Comparison of ENCODE assay signal across 17 mouse cellular contexts in the genomic region with DNA sequence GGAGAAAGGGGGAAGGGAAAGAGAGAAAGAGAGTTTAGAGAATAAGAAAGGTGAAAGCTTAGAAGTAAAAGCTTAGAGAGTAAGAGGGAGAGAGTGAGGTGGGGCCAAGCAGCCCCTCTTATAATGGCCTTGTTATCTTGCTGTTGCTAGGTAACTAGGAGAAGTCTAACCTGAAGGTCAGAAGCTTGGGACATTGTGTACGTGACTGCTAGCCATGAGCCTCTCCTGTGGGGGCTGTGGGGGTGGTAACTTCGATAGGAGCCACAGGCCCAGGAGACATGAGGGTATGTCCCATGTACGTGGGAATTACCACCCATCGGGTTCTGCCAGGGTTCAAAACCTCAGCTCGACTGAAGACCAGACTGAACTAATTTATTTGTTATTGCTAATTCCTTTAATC.
A peak's percentile ranks its signal among the peaks of the same experiment; 100 is the strongest.
DNase-seq lines count a peak whose midpoint lies in the region; ATAC-seq and TF ChIP-seq lines count a peak whose summit lies in the region.
"Had no signal": no experiment of that assay in that cellular context is flagged by ENCODE, and none has a peak within 500 bp of the region (broad histone marks: within the 10 kb centered on the region; RNA-seq: fewer than 3 reads in every experiment).

No protein-coding gene starts in this region.

- H3K9me3 ChIP-seq in intestine, embryonic 16.5 days (ENCODE audit: control insufficient read depth, low read length) = no peaks in the 10 kb centered on the region
- H3K9me3 ChIP-seq in intestine, embryonic 15.5 days = no peaks in the 10 kb centered on the region
- no peaks in the 10 kb centered on the region for H3K9me3 ChIP-seq in heart, embryonic 10.5 days
- H3K9me3 ChIP-seq: embryonic facial prominence, embryonic 12.5 days; liver, embryonic 15.5 days had no signal

- H3K36me3 ChIP-seq in intestine, embryonic 16.5 days (ENCODE audit: control insufficient read depth, insufficient read depth, low read length) = no peaks in the 10 kb centered on the region
- H3K36me3 ChIP-seq in intestine, embryonic 15.5 days = no peaks in the 10 kb centered on the region
- no peaks in the 10 kb centered on the region for H3K36me3 ChIP-seq in testis, adult 2 months (ENCODE audit: control insufficient read depth, insufficient read depth, low read length)
- peaks cover 14% of the 10 kb centered on the region for H3K36me3 ChIP-seq in heart, embryonic 10.5 days
- H3K36me3 ChIP-seq: liver, embryonic 15.5 days had no signal

- H3K27me3 ChIP-seq in intestine, embryonic 16.5 days (replicated peaks; ENCODE audit: control insufficient read depth, insufficient read depth, low read length) = no peaks in the 10 kb centered on the region
- H3K27me3 ChIP-seq in intestine, embryonic 15.5 days (replicated peaks) = no peaks in the 10 kb centered on the region
- H3K27me3 ChIP-seq in testis, adult 2 months (ENCODE audit: control insufficient read depth, insufficient read depth, low read length) = no peaks in the 10 kb centered on the region
- H3K27me3 ChIP-seq in heart, embryonic 10.5 days (ENCODE audit: insufficient read depth, poor library complexity, severe bottlenecking) = no peaks in the 10 kb centered on the region
- H3K27me3 ChIP-seq: embryonic facial prominence, embryonic 12.5 days; liver, embryonic 15.5 days; midbrain, embryonic 12.5 days had no signal

- no peak for TF ChIP-seq POLR2A in testis, adult 2 months (IDR thresholded peaks at IDR 0.05; ENCODE audit: control insufficient read depth, low read depth, low read length)

- peak; percentile 48; the same call in 1 of the 2 replicates for ATAC-seq in intestine, embryonic 16.5 days
- no peak for ATAC-seq in intestine, embryonic 15.5 days
- ATAC-seq: forebrain, postnatal 0 days; intestine, postnatal 0 days had no signal

- DNase-seq in testis, postnatal 10 days (ENCODE audit: low spot score) = no peak
- DNase-seq in heart, embryonic 10.5 days (ENCODE audit: low spot score) = no peak
- no peak for DNase-seq in T-cell, adult 2 months (ENCODE audit: low spot score)
- DNase-seq in frontal cortex, adult 2 months (ENCODE audit: extremely low spot score in 1 of 2, low spot score in 1 of 2) = no peak
- DNase-seq: adrenal gland, adult 8-10 months; forebrain, postnatal 0 days; right cerebral cortex, postnatal 25 days; thymus, postnatal 4 days had no signal

- H3K4me3 ChIP-seq in intestine, embryonic 16.5 days (ENCODE audit: low read length) = no peak overlapping the region
- H3K4me3 ChIP-seq in intestine, embryonic 15.5 days (replicated peaks) = no peak overlapping the region
- H3K4me3 ChIP-seq in testis, adult 2 months (ENCODE audit: control insufficient read depth, low read depth, low read length) = peak overlapping the region; percentile 71
- no peak overlapping the region for H3K4me3 ChIP-seq in heart, embryonic 10.5 days
- H3K4me3 ChIP-seq: embryonic facial prominence, embryonic 12.5 days; liver, embryonic 15.5 days; midbrain, embryonic 12.5 days had no signal

- H3K27ac ChIP-seq in intestine, embryonic 16.5 days (ENCODE audit: low read length) = no peak overlapping the region
- no peak overlapping the region for H3K27ac ChIP-seq in intestine, embryonic 15.5 days
- peak overlapping the region; percentile 58 for H3K27ac ChIP-seq in testis, adult 2 months (ENCODE audit: control insufficient read depth, insufficient read depth, low read depth, low read length)
- peak overlapping the region; percentile 74 for H3K27ac ChIP-seq in heart, embryonic 10.5 days
- H3K27ac ChIP-seq: embryonic facial prominence, embryonic 12.5 days; hindbrain, embryonic 14.5 days; liver, embryonic 15.5 days; macrophage; midbrain, embryonic 12.5 days had no signal

- TF ChIP-seq CTCF in testis, adult 2 months (IDR thresholded peaks at IDR 0.05; ENCODE audit: control insufficient read depth, insufficient read depth, insufficient replicate concordance, low read depth, low read length) = no peak

- no peak overlapping the region for H3K9ac ChIP-seq in intestine, embryonic 16.5 days (ENCODE audit: low read depth, low read length)
- no peak overlapping the region for H3K9ac ChIP-seq in intestine, embryonic 15.5 days
- H3K9ac ChIP-seq: embryonic facial prominence, embryonic 12.5 days; forebrain, postnatal 0 days; hindbrain, embryonic 14.5 days; liver, embryonic 15.5 days; midbrain, embryonic 12.5 days had no signal

- WGBS in intestine, embryonic 16.5 days = 70% methylated on average over 5 of the region's 5 CpGs
- WGBS in intestine, embryonic 15.5 days = 73% methylated on average over 5 of the region's 5 CpGs
- 72% methylated on average over 5 of the region's 5 CpGs for WGBS in heart, embryonic 10.5 days

- no peak overlapping the region for H3K4me2 ChIP-seq in intestine, embryonic 16.5 days (ENCODE audit: low read depth, low read length)
- no peak overlapping the region for H3K4me2 ChIP-seq in intestine, embryonic 15.5 days (replicated peaks)
- H3K4me2 ChIP-seq: embryonic facial prominence, embryonic 12.5 days; hindbrain, embryonic 14.5 days; liver, embryonic 15.5 days; midbrain, embryonic 12.5 days had no signal

- H3K4me1 ChIP-seq in intestine, embryonic 16.5 days (ENCODE audit: control insufficient read depth, insufficient read depth, low read length) = 0 out of 2 replicates have a peak, but pooled peaks cover 2% of the 10 kb centered on the region
- no peaks in the 10 kb centered on the region for H3K4me1 ChIP-seq in intestine, embryonic 15.5 days (replicated peaks)
- no peaks in the 10 kb centered on the region; the same call in 1 of the 2 replicates for H3K4me1 ChIP-seq in testis, adult 2 months (ENCODE audit: control insufficient read depth, insufficient read depth, low read length)
- H3K4me1 ChIP-seq in heart, embryonic 10.5 days = peaks cover 14% of the 10 kb centered on the region
- H3K4me1 ChIP-seq: embryonic facial prominence, embryonic 12.5 days; midbrain, embryonic 12.5 days had no signal

Comparison
In these comparisons a context has a peak if more than half of its experiments do, and no peak if none do; other contexts are left out.
1. H3K27ac ChIP-seq: peak in testis, adult 2 months (single experiment) and heart, embryonic 10.5 days (single experiment); none in intestine, embryonic 16.5 days (single experiment) and intestine, embryonic 15.5 days (single experiment).